Mouse (Mus musculus): ENCODE data around the gene Phactr1. TPM values are rescaled to one million over a fixed set of nuclear protein-coding genes. Genes with fewer than 3 reads are reported as not detected.

Gene Phactr1
- total and polyA plus RNA-seq, 3 experiments, result not detected

GRCm38 (mm10) chr13:42961561-42961960 lies 281.1 kb downstream of the Phactr1 start:
- no peak overlapping the region for H3K27ac ChIP-seq (ENCODE audit: control insufficient read depth, low read depth, low read length)
- no peak overlapping the region for H3K4me3 ChIP-seq (ENCODE audit: control insufficient read depth in 1 of 2, insufficient read depth in 1 of 2, low read depth in 2 of 2, low read length in 2 of 2)
- no peak overlapping the region for H3K9ac ChIP-seq (ENCODE audit: control insufficient read depth, low read depth, low read length, poor library complexity, severe bottlenecking)
- H3K79me2 ChIP-seq (ENCODE audit: control insufficient read depth, insufficient read depth, low read length, poor library complexity), result no peaks in the 10 kb centered on the region
- H3K27me3 ChIP-seq (ENCODE audit: control insufficient read depth in 1 of 2, insufficient read depth in 2 of 2, low read length in 2 of 2), result no peaks in the 10 kb centered on the region
- H3K9me3 ChIP-seq (replicated peaks; ENCODE audit: insufficient read depth, low read length), result no peaks in the 10 kb centered on the region
- DNase-seq (ENCODE audit: low read depth, low spot score), result no peak
- TF ChIP-seq MYB (IDR thresholded peaks at IDR 0.05; ENCODE audit: low read depth, low read length) (no peak), MYC (IDR thresholded peaks at IDR 0.05; ENCODE audit: low read depth, low read length) (no peak)
- H3K36me3 ChIP-seq (ENCODE audit: control insufficient read depth in 1 of 2, insufficient read depth in 2 of 2, low read length in 2 of 2), result no peaks in the 10 kb centered on the region
- no peaks in the 10 kb centered on the region for H3K4me1 ChIP-seq (ENCODE audit: control insufficient read depth in 1 of 2, insufficient read depth in 2 of 2, low read length in 2 of 2)

DNA sequence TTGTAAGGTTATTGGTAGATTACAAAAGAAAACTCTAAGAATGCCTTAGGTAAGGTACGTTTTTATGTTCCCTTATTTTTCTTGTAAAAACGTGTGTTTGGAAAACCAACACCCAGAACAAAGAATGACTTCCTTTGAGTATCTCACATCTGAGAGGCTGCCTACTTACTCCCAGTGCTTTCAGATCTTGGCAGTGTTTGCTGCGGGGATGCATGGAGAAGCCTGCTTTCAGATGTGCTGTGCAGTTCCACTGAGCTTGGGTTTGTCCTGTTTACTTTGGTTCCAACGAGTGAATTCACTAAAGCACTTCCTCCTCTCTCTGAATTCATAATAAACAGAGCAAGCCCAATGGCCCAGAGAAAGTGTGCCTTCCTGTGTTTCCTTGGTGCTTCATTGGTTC lies 288.1 kb downstream of the Phactr1 start:
- H3K9me3 ChIP-seq (replicated peaks; ENCODE audit: insufficient read depth, low read length), result no peaks in the 10 kb centered on the region
- no peak for DNase-seq (ENCODE audit: low read depth, low spot score)

GRCm38 (mm10) chr13:42973561-42973960 lies 293.1 kb downstream of the Phactr1 start:
- no peak for DNase-seq (ENCODE audit: low read depth, low spot score)
- Histone ChIP-seq H3K36me3 (ENCODE audit: control insufficient read depth in 1 of 2, insufficient read depth in 2 of 2, low read length in 2 of 2) (no peaks in the 10 kb centered on the region), H3K79me2 (ENCODE audit: control insufficient read depth, insufficient read depth, low read length, poor library complexity) (no peaks in the 10 kb centered on the region)

More for the DNA sequence above, 288.1 kb downstream of the Phactr1 start:
- Histone ChIP-seq H3K36me3 (ENCODE audit: control insufficient read depth in 1 of 2, insufficient read depth in 2 of 2, low read length in 2 of 2) (no peaks in the 10 kb centered on the region), H3K4me1 (ENCODE audit: control insufficient read depth in 1 of 2, insufficient read depth in 2 of 2, low read length in 2 of 2) (no peaks in the 10 kb centered on the region), H3K4me3 (ENCODE audit: control insufficient read depth in 1 of 2, insufficient read depth in 1 of 2, low read depth in 2 of 2, low read length in 2 of 2) (no peak overlapping the region), H3K9ac (ENCODE audit: control insufficient read depth, low read depth, low read length, poor library complexity, severe bottlenecking) (no peak overlapping the region), H3K27ac (ENCODE audit: control insufficient read depth, low read depth, low read length) (no peak overlapping the region), H3K27me3 (ENCODE audit: control insufficient read depth in 1 of 2, insufficient read depth in 2 of 2, low read length in 2 of 2) (no peaks in the 10 kb centered on the region), H3K79me2 (ENCODE audit: control insufficient read depth, insufficient read depth, low read length, poor library complexity) (no peaks in the 10 kb centered on the region)
- TF ChIP-seq RCOR1 (IDR thresholded peaks at IDR 0.05; ENCODE audit: low read depth, low read length) (no peak), ZMIZ1 (IDR thresholded peaks at IDR 0.05; ENCODE audit: low read depth, low read length) (no peak), POLR2A (IDR thresholded peaks at IDR 0.05; ENCODE audit: control insufficient read depth in 1 of 2, insufficient read depth in 1 of 2, low read depth in 1 of 2, low read length in 2 of 2, poor library complexity in 1 of 2) (no peak), TAL1 (IDR thresholded peaks at IDR 0.05; ENCODE audit: low read length) (no peak), MAX (IDR thresholded peaks at IDR 0.05; ENCODE audit: low read length) (no peak), ELF1 (IDR thresholded peaks at IDR 0.05; ENCODE audit: low read depth, low read length) (no peak), MYC (IDR thresholded peaks at IDR 0.05; ENCODE audit: low read depth, low read length) (no peak), ZKSCAN1 (IDR thresholded peaks at IDR 0.05; ENCODE audit: low read depth, low read length) (no peak), E2F4 (IDR thresholded peaks at IDR 0.05; ENCODE audit: borderline replicate concordance, low read depth, low read length) (no peak)

More at GRCm38 (mm10) chr13:42973561-42973960, 293.1 kb downstream of the Phactr1 start:
- no peak overlapping the region for H3K27ac ChIP-seq (ENCODE audit: control insufficient read depth, low read depth, low read length)
- TF ChIP-seq TAL1 (IDR thresholded peaks at IDR 0.05; ENCODE audit: low read length) (no peak), NELFE (IDR thresholded peaks at IDR 0.05; ENCODE audit: low read depth, low read length) (no peak), ZC3H11A (IDR thresholded peaks at IDR 0.05; ENCODE audit: low read depth, low read length) (no peak), POLR2A (IDR thresholded peaks at IDR 0.05; ENCODE audit: control insufficient read depth in 1 of 2, insufficient read depth in 1 of 2, low read depth in 1 of 2, low read length in 2 of 2, poor library complexity in 1 of 2) (no peak), MYC (IDR thresholded peaks at IDR 0.05; ENCODE audit: low read depth, low read length) (no peak), MAX (IDR thresholded peaks at IDR 0.05; ENCODE audit: low read length) (no peak), MAFK (IDR thresholded peaks at IDR 0.05; ENCODE audit: borderline replicate concordance, low read depth, low read length) (no peak), GABPA (IDR thresholded peaks at IDR 0.05; ENCODE audit: low read depth, low read length) (no peak), EP300 (IDR thresholded peaks at IDR 0.05; ENCODE audit: low read depth in 1 of 2, low read length in 2 of 2) (no peak)
- no peaks in the 10 kb centered on the region for H3K4me1 ChIP-seq (ENCODE audit: control insufficient read depth in 1 of 2, insufficient read depth in 2 of 2, low read length in 2 of 2)
- no peaks in the 10 kb centered on the region for H3K9me3 ChIP-seq (replicated peaks; ENCODE audit: insufficient read depth, low read length)
- H3K27me3 ChIP-seq (ENCODE audit: control insufficient read depth in 1 of 2, insufficient read depth in 2 of 2, low read length in 2 of 2), result no peaks in the 10 kb centered on the region
- no peak overlapping the region for H3K4me3 ChIP-seq (ENCODE audit: control insufficient read depth in 1 of 2, insufficient read depth in 1 of 2, low read depth in 2 of 2, low read length in 2 of 2)
- no peak overlapping the region for H3K9ac ChIP-seq (ENCODE audit: control insufficient read depth, low read depth, low read length, poor library complexity, severe bottlenecking)
